Mouse (Mus musculus) liver, adult 2 months (tissue): ENCODE data around the gene Akap8l.

Experiments
- CTCF ChIP-seq: fragments of 200-500 bp; IDR thresholded peaks from 2 replicates; pipeline ENCODE4 v1.5.1; 2011; ENCODE audit warnings: low read depth, low read length, control low read depth
- POLR2A ChIP-seq: fragments of 200-500 bp; IDR thresholded peaks from 2 replicates; pipeline ENCODE4 v1.6.1; 2011; ENCODE audit warnings: low read length, control low read depth; ENCODE audit not compliant: insufficient read depth; ENCODE audit errors: extremely low read depth

DNA sequence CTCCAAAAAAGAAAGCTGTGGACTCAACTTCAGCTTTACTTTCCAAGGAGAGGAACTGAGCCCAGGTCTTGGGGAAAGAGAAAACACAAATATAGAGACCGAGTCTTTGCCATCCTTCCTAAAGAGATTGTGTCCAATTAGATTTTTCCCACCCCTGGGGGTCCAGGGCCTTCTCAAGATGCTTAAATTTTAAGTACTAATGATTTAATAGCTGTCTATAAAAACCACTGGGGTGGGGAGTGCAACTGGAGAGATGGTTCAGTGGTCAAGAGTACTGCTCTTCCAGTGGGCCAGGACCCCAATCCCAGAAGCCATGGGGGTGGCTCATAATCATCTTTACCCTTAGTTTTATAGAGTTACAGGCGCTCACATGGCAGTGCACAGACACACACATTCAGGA is 2.0 kb downstream of the Akap8l start:
- TF ChIP-seq POLR2A (no peak), CTCF (no peak)
